Mouse (Mus musculus) heart, postnatal 0 days (tissue): Measurements from ENCODE around the gene Pip4k2a. TPM values are rescaled to one million over a fixed set of nuclear protein-coding genes. Genes with fewer than 3 reads are reported as not detected.
A peak's percentile ranks its signal among the peaks of the same experiment; 100 is the strongest.

Source experiments
- ATAC-seq: fragments of 200-750 bp; cut with Nextera tagmentation; 2 replicates; pipeline ENCODE4 v1.8.0; 2017; ENCODE audit warnings: low read depth, moderate number of reproducible peaks, moderate library complexity; ENCODE audit not compliant: insufficient read depth
- DNase-seq: peaks from one replicate; pipeline ENCODE4 v3.0.0-alpha.2; 2016; ENCODE audit warnings: low spot score
- H3K27ac ChIP-seq: fragments of 300-500 bp; sonication (generic); 2 replicates; pipeline ENCODE4 v1.5.1; 2014; ENCODE audit warnings: low read depth, mild to moderate bottlenecking
- H3K27me3 ChIP-seq: fragments of 300-500 bp; sonication (generic); 2 replicates; pipeline ENCODE4 v1.6.1; 2014; ENCODE audit warnings: low read length, mixed read lengths; ENCODE audit not compliant: control insufficient read depth, insufficient read depth
- H3K36me3 ChIP-seq: fragments of 300-500 bp; sonication (generic); replicated peaks from 2 replicates; pipeline ENCODE4 v1.6.1; 2014; ENCODE audit warnings: low read length, mixed read lengths; ENCODE audit not compliant: control insufficient read depth, insufficient read depth
- H3K4me1 ChIP-seq: fragments of 300-500 bp; sonication (generic); 2 replicates; pipeline ENCODE4 v1.6.1; 2014; ENCODE audit warnings: antibody characterized with exemption; ENCODE audit not compliant: control insufficient read depth, insufficient read depth
- H3K4me2 ChIP-seq: fragments of 300-500 bp; sonication (generic); 2 replicates; pipeline ENCODE4 v1.6.1; 2014; ENCODE audit warnings: low read depth, mild to moderate bottlenecking, low read length, moderate library complexity
- H3K4me3 ChIP-seq: fragments of 300-500 bp; sonication (generic); 2 replicates; pipeline ENCODE4 v1.5.1; 2014; ENCODE audit warnings: low read depth, low read length
- H3K9ac ChIP-seq: fragments of 300-500 bp; sonication (generic); replicated peaks from 2 replicates; pipeline ENCODE4 v1.6.1; 2014; ENCODE audit warnings: low read depth, low read length, mixed read lengths
- H3K9me3 ChIP-seq: fragments of 300-500 bp; sonication (generic); replicated peaks from 2 replicates; pipeline ENCODE4 v1.6.1; 2016; ENCODE audit warnings: low read length; ENCODE audit not compliant: control insufficient read depth
- CTCF ChIP-seq: IDR thresholded peaks from 2 replicates; pipeline ENCODE4 v1.5.1; 2016; ENCODE audit warnings: antibody characterized with exemption, control low read depth, low read depth
- EP300 ChIP-seq: IDR thresholded peaks from 2 replicates; pipeline ENCODE4 v1.6.1; 2016; ENCODE audit warnings: antibody characterized with exemption, low read depth
- WGBS: fragments of 180-500 bp; shearing (Covaris S2); extraction: QIAGEN DNeasy Blood & Tissue Kit; methylation state at CpG from one replicate; pipeline ENCODE4 v1.1.7; 2014; 5-methylcytosine and 5-hydroxymethylcytosine counted together
- polyA plus RNA-seq: library from polyadenylated mRNA; unstranded; fragments of >200 nt; fragmentation: Nextera tagmentation; extraction: Ambion mirVana; gene quantifications from 2 replicates; pipeline ENCODE4 v1.2.1, GENCODE M21; 2015
- total RNA-seq: library from RNA; depleted of rRNA; stranded (reverse); fragments of >200 nt; gene quantifications from 2 replicates; pipeline ENCODE4 v1.2.3, GENCODE M21; 2014; ENCODE audit warnings: low replicate concordance

The Pip4k2a gene
- total and polyA plus RNA-seq, 2 experiments from 2014 or later: 1.3 to 2.7 TPM

DNA sequence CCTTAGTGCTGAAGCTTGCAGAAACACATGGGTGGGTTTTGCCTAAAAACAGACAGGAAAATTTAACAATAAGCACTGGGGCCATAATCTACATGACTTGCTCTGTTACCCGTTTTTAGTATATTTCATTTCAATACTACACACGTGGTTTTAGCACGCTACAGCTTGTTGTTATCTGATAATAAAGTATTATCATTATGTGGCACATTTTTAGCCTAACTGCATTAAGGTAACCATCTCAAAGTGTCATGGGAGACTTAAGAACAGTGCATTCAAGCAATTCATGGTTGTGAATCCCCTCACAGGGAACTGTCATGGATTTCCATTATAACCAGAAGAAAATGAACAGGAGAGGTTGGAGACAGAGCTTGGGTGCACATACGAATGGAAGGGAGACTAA lies 43.5 kb downstream of the Pip4k2a start:
- Histone ChIP-seq H3K27ac (no peak overlapping the region), H3K4me1 (peaks cover 17% of the 10 kb centered on the region), H3K4me3 (no peak overlapping the region), H3K27me3 (no peaks in the 10 kb centered on the region), H3K36me3 (no peaks in the 10 kb centered on the region), H3K9ac (no peak overlapping the region), H3K9me3 (no peaks in the 10 kb centered on the region), H3K4me2 (no peak overlapping the region)
- ATAC-seq (no peak), DNase-seq (no peak)
- TF ChIP-seq EP300 (no peak), CTCF (no peak)
- WGBS: 77% methylated on average over 4 of the region's 4 CpGs

DNA sequence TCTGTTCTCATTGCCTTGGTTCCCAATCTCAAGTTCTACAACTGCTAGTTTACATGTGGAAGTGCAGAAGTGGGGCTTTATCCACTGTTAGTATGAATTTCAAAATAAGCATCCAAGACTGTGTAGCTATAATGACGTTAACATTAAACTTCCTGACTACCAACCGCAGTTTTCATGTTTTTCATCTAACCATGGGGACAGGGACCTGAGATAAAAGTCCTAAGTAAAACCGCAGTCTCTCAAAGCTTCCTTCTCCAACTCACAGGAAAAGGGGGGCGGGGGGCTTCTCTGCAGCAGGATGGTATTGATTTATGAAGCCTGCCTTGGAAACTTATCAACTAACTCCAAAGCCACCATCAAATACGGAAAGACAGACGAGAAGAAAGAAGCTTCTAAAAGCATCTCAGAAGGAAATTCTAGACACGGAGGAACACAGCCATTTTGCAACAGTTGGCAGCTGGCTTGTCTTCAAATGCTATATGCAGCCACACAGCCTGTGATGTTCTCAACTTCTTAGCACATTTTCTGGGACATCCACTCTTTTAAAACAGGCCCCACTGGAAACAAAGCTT lies 45.7 kb downstream of the Pip4k2a start:
- Histone ChIP-seq H3K4me3 (no peak overlapping the region), H3K27ac (peak overlapping the region; percentile 58; the same call in 1 of the 2 replicates), H3K36me3 (no peaks in the 10 kb centered on the region), H3K9ac (no peak overlapping the region), H3K4me2 (peak overlapping the region; percentile 0; the same call in 1 of the 2 replicates), H3K4me1 (peaks cover 17% of the 10 kb centered on the region), H3K27me3 (no peaks in the 10 kb centered on the region), H3K9me3 (no peaks in the 10 kb centered on the region)
- ATAC-seq (no peak), DNase-seq (no peak)
- WGBS: 56% methylated on average over 7 of the region's 7 CpGs
- TF ChIP-seq CTCF (no peak), EP300 (no peak)

- Histone ChIP-seq H3K9ac (no peak overlapping the region), H3K27me3 (no peaks in the 10 kb centered on the region), H3K4me1 (peaks cover 14% of the 10 kb centered on the region), H3K4me2 (no peak overlapping the region), H3K27ac (no peak overlapping the region), H3K4me3 (no peak overlapping the region), H3K9me3 (no peaks in the 10 kb centered on the region), H3K36me3 (no peaks in the 10 kb centered on the region)
- no peak for DNase-seq
- ATAC-seq: no peak
- TF ChIP-seq EP300: no peak
- no peak for TF ChIP-seq CTCF
- whole genome bisulfite sequencing: 73% methylated on average over 2 of the region's 2 CpGs
Measured at GRCm38 (mm10) chr2:18950758-18951157, 47.2 kb downstream of the Pip4k2a start.

DNA sequence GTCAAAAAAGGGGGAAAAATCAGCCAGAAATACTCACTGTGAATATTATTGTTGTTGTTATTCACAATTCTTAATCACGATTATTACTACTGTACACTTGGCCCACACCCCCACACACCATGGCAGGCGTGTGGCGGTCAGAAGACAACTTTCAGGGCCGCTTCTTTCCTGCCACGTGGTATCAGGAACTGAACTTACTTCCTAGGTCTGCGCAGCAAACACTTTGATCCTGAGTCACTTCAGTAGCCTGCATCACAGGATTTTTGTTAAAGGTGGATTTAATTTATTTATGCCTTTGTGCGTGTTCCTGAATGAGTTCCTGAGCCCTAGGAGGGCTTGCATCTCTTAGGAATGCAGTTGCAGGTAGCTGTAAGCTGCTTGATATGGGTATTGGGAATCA lies 49.2 kb downstream of the Pip4k2a start:
- H3K9ac ChIP-seq: no peak overlapping the region
- TF ChIP-seq EP300 (no peak), CTCF (no peak)
- no peak overlapping the region for H3K4me3 ChIP-seq
- ATAC-seq (no peak), DNase-seq (no peak)
- no peaks in the 10 kb centered on the region for H3K27me3 ChIP-seq
- WGBS: 77% methylated on average over 7 of the region's 7 CpGs
- H3K4me2 ChIP-seq: no peak overlapping the region
- H3K36me3 ChIP-seq: no peaks in the 10 kb centered on the region
- H3K4me1 ChIP-seq: peaks cover 17% of the 10 kb centered on the region
- H3K27ac ChIP-seq: no peak overlapping the region
- H3K9me3 ChIP-seq: no peaks in the 10 kb centered on the region

GRCm38 (mm10) chr2:18947669-18948459 lies 50.1 kb downstream of the Pip4k2a start:
- H3K4me1 ChIP-seq: peaks cover 26% of the 10 kb centered on the region
- TF ChIP-seq EP300 (no peak), CTCF (no peak)
- WGBS: 34% methylated on average over 7 of the region's 7 CpGs
- no peaks in the 10 kb centered on the region for H3K36me3 ChIP-seq
- no peak overlapping the region for H3K4me3 ChIP-seq
- peak overlapping the region; percentile 73 for H3K27ac ChIP-seq
- H3K9me3 ChIP-seq: no peaks in the 10 kb centered on the region
- ATAC-seq (peak; percentile 40; the same call in 1 of the 2 replicates), DNase-seq (peak; percentile 50)
- H3K4me2 ChIP-seq: no peak overlapping the region
- H3K9ac ChIP-seq: no peak overlapping the region
- no peaks in the 10 kb centered on the region for H3K27me3 ChIP-seq
